ENCODE assay signal across 18 mouse cellular contexts in the genomic region with DNA sequence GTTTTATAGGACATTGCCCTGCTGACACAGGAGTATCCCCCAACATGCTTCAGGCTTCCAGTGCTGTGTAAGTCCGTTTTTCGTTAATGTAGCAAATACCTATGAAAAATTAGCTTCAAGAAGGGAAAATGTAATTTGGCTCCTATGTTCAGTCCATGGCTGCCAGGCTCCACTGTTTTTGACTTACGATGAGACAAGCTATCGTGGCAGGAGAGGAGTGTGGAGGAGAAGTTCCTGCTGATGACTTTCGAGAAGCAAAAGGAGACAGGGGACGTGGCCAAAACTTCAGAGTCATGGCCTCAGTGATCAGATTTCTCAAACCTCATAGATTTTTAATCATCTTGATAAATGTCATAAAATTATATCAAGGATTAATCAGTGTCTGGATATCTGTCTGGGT.
DNase-seq lines count a peak whose midpoint lies in the region; ATAC-seq and TF ChIP-seq lines count a peak whose summit lies in the region.
"Had no signal": no experiment of that assay in that cellular context is flagged by ENCODE, and none has a peak within 500 bp of the region (broad histone marks: within the 10 kb centered on the region; RNA-seq: fewer than 3 reads in every experiment).

No protein-coding gene starts in this region.

- no peak overlapping the region for H3K4me2 ChIP-seq in lung, embryonic 14.5 days

- no peak for ATAC-seq in lung, embryonic 14.5 days (ENCODE audit: insufficient read depth)
- ATAC-seq: activated CD4-positive, CD25-positive, alpha-beta regulatory T cell, adult 4 months; CD4-positive, CD25-positive, alpha-beta regulatory T cell, adult 4 months; Patski had no signal

- no peaks in the 10 kb centered on the region for H3K36me3 ChIP-seq in lung, embryonic 14.5 days (ENCODE audit: insufficient read depth)
- H3K36me3 ChIP-seq: G1E had no signal

- no peak overlapping the region for H3K4me3 ChIP-seq in lung, embryonic 14.5 days (ENCODE audit: low read depth, low read length)
- H3K4me3 ChIP-seq in lung, adult 2 months (replicated peaks; ENCODE audit: extremely low read depth, low read depth, low read length), result no peak overlapping the region

- H3K4me1 ChIP-seq in lung, embryonic 14.5 days (ENCODE audit: insufficient read depth), result no peaks in the 10 kb centered on the region
- no peaks in the 10 kb centered on the region for H3K4me1 ChIP-seq in lung, adult 2 months (ENCODE audit: control insufficient read depth, insufficient read depth, low read length)

- TF ChIP-seq POLR2A in lung, adult 2 months (IDR thresholded peaks at IDR 0.05; ENCODE audit: borderline replicate concordance, extremely low read depth, low read depth, low read length), result no peak

- DNase-seq in heart, adult 11 months, result peak; percentile 83
- no peak for DNase-seq in heart, postnatal 36 days
- DNase-seq in lung, embryonic 14.5 days, result peak; percentile 51
- DNase-seq in lung, adult 2 months, result no peak
- DNase-seq: adrenal gland, adult 2 months; adrenal gland, adult 8-10 months; adrenal gland, postnatal 10 days; adrenal gland, postnatal 14 days; adrenal gland, postnatal 25 days; adrenal gland, postnatal 36 days; B cell, adult 2 months; cerebellum, adult 11 months; cerebellum, adult 11-12 months; cerebellum, adult 18-20 months had no signal

- H3K27me3 ChIP-seq in lung, embryonic 14.5 days (ENCODE audit: insufficient read depth, low read length), result no peaks in the 10 kb centered on the region
- H3K27me3 ChIP-seq: Patski had no signal

- no peaks in the 10 kb centered on the region for H3K9me3 ChIP-seq in lung, embryonic 14.5 days (ENCODE audit: low read depth, low read length)

- intact Hi-C loops in heart, postnatal 36 days (cut with DNase I), result no loop called here

- TF ChIP-seq CTCF in lung, embryonic 14.5 days (IDR thresholded peaks at IDR 0.05; ENCODE audit: low read depth), result no peak
- TF ChIP-seq CTCF in lung, adult 2 months (IDR thresholded peaks at IDR 0.05; ENCODE audit: insufficient read depth, low read length), result no peak

- H3K9ac ChIP-seq in lung, embryonic 14.5 days, result no peak overlapping the region

- H3K27ac ChIP-seq in lung, embryonic 14.5 days (ENCODE audit: low read depth), result no peak overlapping the region

- 46% methylated on average over 6 of the region's 6 CpGs for WGBS in lung, embryonic 14.5 days
- WGBS in lung, adult 2 months, result 81% methylated on average over 6 of the region's 6 CpGs

Comparison
In these comparisons a context has a peak if more than half of its experiments do, and no peak if none do; other contexts are left out.
1. DNase-seq: peak in heart, adult 11 months (single experiment) and lung, embryonic 14.5 days (single experiment); none in heart, postnatal 36 days (0 of 2) and lung, adult 2 months (single experiment).